Mouse (Mus musculus): ENCODE measurements around the gene Ldlrad3.

DNA sequence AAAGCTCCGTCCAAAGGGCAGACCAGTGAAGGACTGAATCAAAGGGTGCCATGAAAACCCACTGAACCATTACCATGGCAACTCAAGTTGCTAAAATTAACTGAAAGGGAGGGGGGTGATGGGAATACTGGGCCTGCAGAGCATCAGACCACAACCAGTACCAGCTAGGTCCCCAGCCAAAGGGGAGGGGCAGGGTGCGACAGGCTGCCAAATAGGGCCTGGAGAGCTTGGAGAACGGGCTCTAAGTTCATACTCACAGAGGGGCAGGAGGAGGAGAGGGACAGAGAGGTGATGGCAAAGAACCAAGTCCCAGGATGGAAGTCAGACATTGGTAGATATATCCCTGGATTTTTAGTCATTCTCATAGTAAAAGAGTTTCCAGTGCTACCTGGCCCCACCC lies 222.8 kb downstream of the Ldlrad3 start:
- TF ChIP-seq CTCF (IDR thresholded peaks at IDR 0.05; ENCODE audit: extremely low read depth, insufficient read length, insufficient replicate concordance, low read depth, low read length) (no peak), POLR2A (IDR thresholded peaks at IDR 0.05; ENCODE audit: low read depth, low read length) (no peak)
